Mouse (Mus musculus) hindbrain, postnatal 0 days (tissue): ENCODE data around the gene Tecpr1. TPM values are rescaled to one million over a fixed set of nuclear protein-coding genes. Genes with fewer than 3 reads are reported as not detected.

Experiments used
- ATAC-seq: fragments of 200-750 bp; cut with Nextera tagmentation; 2 replicates; pipeline ENCODE4 v1.8.0; 2017; ENCODE audit warnings: mild to moderate bottlenecking, moderate TSS enrichment, moderate library complexity
- DNase-seq: peaks from one replicate; pipeline ENCODE4 v3.0.0-alpha.2; 2015; ENCODE audit warnings: low spot score
- H3K27ac ChIP-seq: fragments of 300-500 bp; sonication (generic); 2 replicates; pipeline ENCODE4 v1.5.1; 2014; ENCODE audit warnings: mild to moderate bottlenecking
- H3K27me3 ChIP-seq: fragments of 300-500 bp; sonication (generic); 2 replicates; pipeline ENCODE4 v1.6.1; 2014; ENCODE audit warnings: low read length, mixed read lengths; ENCODE audit not compliant: insufficient read depth
- H3K36me3 ChIP-seq: fragments of 300-500 bp; sonication (generic); 2 replicates; pipeline ENCODE4 v1.6.1; 2014; ENCODE audit warnings: low read length, mixed read lengths; ENCODE audit not compliant: insufficient read depth
- H3K4me1 ChIP-seq: fragments of 300-500 bp; sonication (generic); 2 replicates; pipeline ENCODE4 v1.6.1; 2014; ENCODE audit warnings: antibody characterized with exemption, low read length, mixed read lengths; ENCODE audit not compliant: insufficient read depth
- H3K4me2 ChIP-seq: fragments of 300-500 bp; sonication (generic); 2 replicates; pipeline ENCODE4 v1.6.1; 2014; ENCODE audit warnings: low read depth, mild to moderate bottlenecking, low read length, moderate library complexity, mixed read lengths
- H3K4me3 ChIP-seq: fragments of 300-500 bp; sonication (generic); 2 replicates; pipeline ENCODE4 v1.5.1; 2014; ENCODE audit warnings: low read length
- H3K9ac ChIP-seq: fragments of 300-500 bp; sonication (generic); replicated peaks from 2 replicates; pipeline ENCODE4 v1.6.1; 2014; ENCODE audit warnings: mild to moderate bottlenecking, low read length, moderate library complexity, mixed read lengths
- H3K9me3 ChIP-seq: fragments of 300-500 bp; sonication (generic); 2 replicates; pipeline ENCODE4 v1.6.1; 2016; ENCODE audit warnings: low read length, mixed read lengths
- CTCF ChIP-seq: IDR thresholded peaks from 2 replicates; pipeline ENCODE4 v1.5.1; 2016; ENCODE audit warnings: antibody characterized with exemption, control low read depth, low read depth
- WGBS: fragments of 180-500 bp; shearing (Covaris S2); extraction: QIAGEN DNeasy Blood & Tissue Kit; methylation state at CpG from one replicate; pipeline ENCODE4 v1.1.7; 2014; 5-methylcytosine and 5-hydroxymethylcytosine counted together
- polyA plus RNA-seq: library from polyadenylated mRNA; unstranded; fragments of >200 nt; fragmentation: Nextera tagmentation; extraction: Ambion mirVana; gene quantifications from 2 replicates; pipeline ENCODE4 v1.2.1, GENCODE M21; 2015
- total RNA-seq: library from RNA; depleted of rRNA; stranded (reverse); fragments of >200 nt; gene quantifications from 2 replicates; pipeline ENCODE4 v1.2.3, GENCODE M21; 2014

The Tecpr1 gene
- total and polyA plus RNA-seq, 2 experiments from 2014 or later, result 34.1 to 66.2 TPM

DNA sequence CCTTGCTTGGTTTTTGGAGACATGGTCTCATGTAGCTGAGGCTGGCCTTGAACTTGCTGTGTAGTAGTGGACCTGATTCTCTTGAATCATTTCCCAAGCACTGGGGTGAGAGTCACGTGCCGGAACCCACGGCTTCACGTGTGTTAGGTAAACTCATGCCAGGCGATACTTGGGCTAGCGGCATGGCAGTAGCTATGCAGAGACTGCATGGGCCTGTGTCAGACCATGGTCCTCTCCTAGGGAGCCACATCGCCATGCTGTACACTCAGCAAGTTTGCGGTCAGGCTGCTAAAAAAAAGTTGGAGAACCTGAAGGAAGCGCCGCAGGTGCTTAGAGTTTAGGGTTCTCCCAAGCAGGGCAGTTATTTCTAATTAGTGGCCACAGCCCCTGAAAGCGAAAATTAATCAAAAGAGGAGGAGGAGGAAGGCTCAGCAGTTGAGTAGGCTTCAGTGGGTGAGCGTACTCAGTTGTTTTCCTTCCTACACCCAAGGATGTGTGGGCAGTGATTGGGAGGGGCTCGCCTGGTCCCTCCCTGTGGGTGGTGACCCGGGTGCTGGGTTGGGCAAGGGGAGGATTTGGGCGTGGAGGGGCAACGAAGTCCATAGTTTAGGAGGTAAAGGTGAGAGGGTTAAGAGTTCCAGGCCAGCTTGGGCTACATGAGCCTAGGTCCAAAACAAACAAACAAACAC lies 30.9 kb upstream of the Tecpr1 start:
- WGBS, result 63% methylated on average over 16 of the region's 16 CpGs
- Histone ChIP-seq H3K9ac (0 out of 2 replicates have a peak overlapping the region, but pooled peaks have one; percentile 96), H3K27me3 (no peaks in the 10 kb centered on the region), H3K4me3 (peak overlapping the region; percentile 97), H3K36me3 (no peaks in the 10 kb centered on the region), H3K4me1 (peaks cover 32% of the 10 kb centered on the region), H3K4me2 (peak overlapping the region; percentile 73), H3K27ac (no peak overlapping the region), H3K9me3 (no peaks in the 10 kb centered on the region)
- no peak for ATAC-seq
- DNase-seq, result no peak
- no peak for TF ChIP-seq CTCF

DNA sequence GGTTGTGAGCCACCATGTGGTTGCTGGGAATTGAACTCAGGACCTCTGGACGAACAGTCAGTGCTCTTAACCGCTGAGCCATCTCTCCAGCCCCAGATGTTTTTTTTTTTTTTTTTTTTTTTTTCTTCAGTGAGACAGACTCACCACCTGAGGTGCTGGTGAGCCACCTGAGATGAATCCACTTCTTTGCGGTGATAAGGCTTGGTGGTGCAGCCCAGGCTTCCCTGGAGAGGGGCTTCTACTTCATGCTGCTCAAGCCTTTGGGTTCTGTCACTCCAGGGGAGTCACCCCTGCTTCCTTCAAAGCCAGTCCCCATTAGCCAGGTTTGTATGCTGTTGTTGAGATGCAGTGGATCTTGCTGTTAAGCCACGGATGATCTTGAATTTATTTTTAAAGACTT lies 29.8 kb upstream of the Tecpr1 start:
- H3K4me2 ChIP-seq, result no peak overlapping the region
- H3K4me3 ChIP-seq, result no peak overlapping the region
- no peaks in the 10 kb centered on the region for H3K9me3 ChIP-seq
- H3K27me3 ChIP-seq, result no peaks in the 10 kb centered on the region
- WGBS, result 71% methylated on average over 4 of the region's 4 CpGs
- ATAC-seq, result no peak
- H3K27ac ChIP-seq, result no peak overlapping the region
- no peak for DNase-seq
- H3K36me3 ChIP-seq, result no peaks in the 10 kb centered on the region
- H3K9ac ChIP-seq, result no peak overlapping the region
- peak; percentile 25; the same call in 1 of the 2 replicates for TF ChIP-seq CTCF
- peaks cover 27% of the 10 kb centered on the region for H3K4me1 ChIP-seq

DNA sequence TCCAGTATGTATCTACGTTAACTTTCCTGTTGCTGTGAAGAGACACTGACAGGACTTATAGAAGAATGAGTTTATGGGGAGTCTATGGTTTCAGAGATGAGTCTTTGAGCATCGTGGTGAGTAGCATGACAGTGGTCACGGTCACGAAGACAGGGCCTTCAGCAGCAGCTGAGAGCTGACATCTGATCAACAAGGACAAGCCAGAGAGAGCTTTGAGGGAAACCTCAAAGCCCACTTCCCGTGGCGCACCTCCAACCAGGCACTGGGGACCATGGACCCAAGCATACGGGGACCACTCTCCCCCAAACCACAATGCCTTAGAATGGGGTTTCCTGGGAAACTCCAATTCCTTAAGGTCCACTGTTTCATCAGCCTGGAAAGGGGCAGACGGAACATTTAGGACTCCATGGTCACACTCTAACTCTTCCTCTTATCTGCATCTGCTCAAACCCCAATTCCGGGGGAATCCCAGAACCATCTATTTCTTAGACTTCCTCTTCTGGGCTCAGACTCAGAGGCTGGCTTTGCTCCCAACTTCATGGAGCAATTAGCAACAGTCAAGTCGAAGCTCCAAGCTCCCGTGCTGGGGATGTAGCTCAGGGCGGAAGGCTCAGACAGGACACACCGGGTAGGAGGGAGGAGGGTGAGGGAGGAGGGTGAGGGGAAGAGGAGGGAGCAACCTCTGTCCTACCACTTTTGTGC lies 28.6 kb upstream of the Tecpr1 start:
- DNase-seq (no peak), ATAC-seq (no peak)
- H3K4me3 ChIP-seq, result no peak overlapping the region
- no peak overlapping the region for H3K9ac ChIP-seq
- H3K9me3 ChIP-seq, result no peaks in the 10 kb centered on the region
- no peaks in the 10 kb centered on the region for H3K36me3 ChIP-seq
- 85% methylated on average over 13 of the region's 13 CpGs for WGBS
- H3K27me3 ChIP-seq, result no peaks in the 10 kb centered on the region
- no peak for TF ChIP-seq CTCF
- H3K4me2 ChIP-seq, result no peak overlapping the region
- H3K4me1 ChIP-seq, result peaks cover 15% of the 10 kb centered on the region
- no peak overlapping the region for H3K27ac ChIP-seq

DNA sequence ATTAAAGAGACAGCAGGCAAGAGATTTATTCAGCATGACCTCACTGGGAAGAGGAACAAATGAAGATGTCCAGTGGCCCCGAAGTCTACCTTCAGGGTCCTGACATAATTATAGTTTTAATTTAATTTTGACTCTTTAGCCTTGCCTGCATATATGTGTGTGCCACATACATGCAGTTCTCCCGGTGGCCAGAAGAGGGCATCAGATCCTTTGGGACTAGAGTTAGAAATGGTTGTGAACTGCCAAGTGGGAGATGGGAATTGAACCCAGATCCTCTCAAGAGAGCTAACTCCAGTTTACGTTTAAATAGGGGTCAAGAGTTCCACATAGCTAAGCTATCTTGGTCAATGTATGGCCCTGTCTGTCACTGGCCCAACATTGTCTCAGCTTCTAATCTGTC lies 26.5 kb upstream of the Tecpr1 start:
- ATAC-seq (no peak), DNase-seq (no peak)

DNA sequence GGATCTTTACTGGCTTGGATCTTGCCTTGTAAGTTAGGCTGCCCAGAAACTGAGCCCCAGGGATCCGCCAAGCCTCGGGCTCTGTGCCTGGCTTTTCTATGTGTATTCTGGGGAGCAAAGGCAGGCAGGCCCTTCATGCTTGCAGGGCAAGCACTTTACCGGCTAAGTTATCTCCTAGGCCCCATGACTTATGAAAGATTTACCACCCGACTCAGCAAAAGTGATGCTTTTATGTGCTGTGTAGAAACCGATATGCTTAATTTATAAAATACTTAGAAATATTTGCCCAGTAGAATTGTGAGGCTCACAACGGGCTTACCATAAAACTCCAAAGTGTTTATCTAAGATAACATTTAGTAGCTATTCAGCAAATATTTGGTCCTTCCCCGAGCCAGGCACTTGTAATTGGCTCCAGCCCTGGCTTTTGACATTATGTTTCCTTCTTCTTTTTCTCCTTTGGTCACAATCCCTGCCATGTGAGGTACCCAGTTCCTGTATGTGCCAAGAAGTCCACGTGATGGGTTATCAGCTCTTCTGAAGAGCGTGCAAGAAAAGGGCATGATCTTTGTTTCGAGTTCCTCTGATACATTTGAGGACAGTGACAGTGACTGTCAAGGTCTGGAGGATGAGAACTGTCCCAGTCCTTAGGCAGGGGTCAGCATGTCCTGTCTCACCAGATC lies 24.6 kb upstream of the Tecpr1 start:
- H3K4me1 ChIP-seq, result no peaks in the 10 kb centered on the region
- no peaks in the 10 kb centered on the region for H3K9me3 ChIP-seq
- no peak for TF ChIP-seq CTCF
- H3K4me3 ChIP-seq, result no peak overlapping the region
- H3K4me2 ChIP-seq, result no peak overlapping the region
- no peak overlapping the region for H3K9ac ChIP-seq
- WGBS, result 79% methylated on average over 10 of the region's 10 CpGs
- no peak for ATAC-seq
- H3K27me3 ChIP-seq, result no peaks in the 10 kb centered on the region
- H3K36me3 ChIP-seq, result no peaks in the 10 kb centered on the region
- H3K27ac ChIP-seq, result no peak overlapping the region
- no peak for DNase-seq

More for the DNA sequence above, 26.5 kb upstream of the Tecpr1 start:
- Histone ChIP-seq H3K4me3 (no peak overlapping the region), H3K27me3 (no peaks in the 10 kb centered on the region), H3K36me3 (no peaks in the 10 kb centered on the region), H3K4me2 (no peak overlapping the region), H3K9me3 (no peaks in the 10 kb centered on the region), H3K9ac (no peak overlapping the region), H3K27ac (no peak overlapping the region), H3K4me1 (peaks cover 5% of the 10 kb centered on the region; the same call in 1 of the 2 replicates)
- TF ChIP-seq CTCF, result peak; percentile 44
- 86% methylated on average over 3 of the region's 3 CpGs for WGBS

DNA sequence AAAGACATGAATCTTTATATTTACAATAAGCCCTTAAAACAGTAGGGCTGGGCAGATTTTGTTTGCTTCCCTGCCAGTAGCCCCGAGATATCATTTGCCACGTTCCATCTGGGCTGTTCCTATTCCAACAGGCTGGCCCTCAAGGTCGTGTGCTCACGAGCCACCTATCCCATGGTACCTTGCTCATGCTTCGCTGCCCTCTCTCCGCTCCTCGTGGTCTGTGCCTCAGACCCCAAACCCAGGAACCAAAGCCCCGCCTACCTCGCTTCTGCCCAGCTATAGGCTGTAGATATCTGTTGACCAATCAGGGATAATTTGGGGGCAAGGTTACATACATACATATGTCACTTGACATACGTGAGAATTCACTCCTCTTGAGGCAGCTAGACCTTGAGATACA lies 23.9 kb upstream of the Tecpr1 start:
- Histone ChIP-seq H3K27ac (no peak overlapping the region), H3K9ac (no peak overlapping the region), H3K4me1 (no peaks in the 10 kb centered on the region), H3K27me3 (no peaks in the 10 kb centered on the region), H3K4me3 (no peak overlapping the region), H3K36me3 (no peaks in the 10 kb centered on the region), H3K4me2 (no peak overlapping the region), H3K9me3 (no peaks in the 10 kb centered on the region)
- 73% methylated on average over 10 of the region's 10 CpGs for WGBS
- ATAC-seq (no peak), DNase-seq (no peak)
- TF ChIP-seq CTCF, result no peak
